Mouse (Mus musculus) intestine, embryonic 16.5 days (tissue): ENCODE measurements around the gene Osbp2. TPM values are rescaled to one million over a fixed set of nuclear protein-coding genes. Genes with fewer than 3 reads are reported as not detected.
"Not testable (repeated sequence)": the region's sequence is repeated elsewhere in the genome, so short reads cannot be mapped to it uniquely, and the experiment has no call there.

Experiments
- ATAC-seq: fragments of 200-750 bp; cut with Nextera tagmentation; 2 replicates; pipeline ENCODE4 v1.8.0; 2017; ENCODE audit warnings: moderate TSS enrichment, moderate library complexity
- H3K27ac ChIP-seq: fragments of 300-500 bp; sonication (generic); 2 replicates; pipeline ENCODE4 v1.5.1; 2014; ENCODE audit warnings: mild to moderate bottlenecking, low read length
- H3K27me3 ChIP-seq: fragments of 300-500 bp; sonication (generic); replicated peaks from 2 replicates; pipeline ENCODE4 v1.6.1; 2014; ENCODE audit warnings: low read length, control low read depth, mixed read lengths; ENCODE audit not compliant: control insufficient read depth, insufficient read depth
- H3K36me3 ChIP-seq: fragments of 300-500 bp; sonication (generic); 2 replicates; pipeline ENCODE4 v1.6.1; 2014; ENCODE audit warnings: low read length, control low read depth; ENCODE audit not compliant: control insufficient read depth, insufficient read depth
- H3K4me1 ChIP-seq: fragments of 300-500 bp; sonication (generic); 2 replicates; pipeline ENCODE4 v1.6.1; 2014; ENCODE audit warnings: low read length, control low read depth, mixed read lengths; ENCODE audit not compliant: control insufficient read depth, insufficient read depth
- H3K4me2 ChIP-seq: fragments of 300-500 bp; sonication (generic); 2 replicates; pipeline ENCODE4 v1.6.1; 2014; ENCODE audit warnings: low read depth, low read length, control low read depth
- H3K4me3 ChIP-seq: fragments of 300-500 bp; sonication (generic); 2 replicates; pipeline ENCODE4 v1.5.1; 2014; ENCODE audit warnings: mild to moderate bottlenecking, low read length
- H3K9ac ChIP-seq: fragments of 300-500 bp; sonication (generic); 2 replicates; pipeline ENCODE4 v1.6.1; 2014; ENCODE audit warnings: low read depth, low read length
- H3K9me3 ChIP-seq: fragments of 300-500 bp; sonication (generic); 2 replicates; pipeline ENCODE4 v1.6.1; 2016; ENCODE audit warnings: low read length, control low read depth; ENCODE audit not compliant: control insufficient read depth
- WGBS: fragments of 180-500 bp; shearing (Covaris S2); extraction: QIAGEN DNeasy Blood & Tissue Kit; methylation state at CpG from one replicate; pipeline ENCODE4 v1.1.7; 2014; 5-methylcytosine and 5-hydroxymethylcytosine counted together
- polyA plus RNA-seq: library from polyadenylated mRNA; unstranded; fragments of >200 nt; fragmentation: Nextera tagmentation; extraction: Ambion mirVana; gene quantifications from 2 replicates; pipeline ENCODE4 v1.2.1, GENCODE M21; 2015

Gene Osbp2
- 0.28 and 0.45 TPM in 2 replicates for polyA plus RNA-seq

GRCm38 (mm10) chr11:3863454-3864112 is at the start of gene Osbp2:
Gene Osbp2 (minus strand): TSS chr11:3863903.
- no peaks in the 10 kb centered on the region for H3K36me3 ChIP-seq
- 0 out of 2 replicates have a peak within 1 kb of the TSS, but pooled peaks have one; percentile 6 for H3K27ac ChIP-seq
- H3K9ac ChIP-seq = peak within 1 kb of the TSS; percentile 72
- peak within 1 kb of the TSS; percentile 94 for H3K4me2 ChIP-seq
- peak; percentile 93 for ATAC-seq
- 0 out of 2 replicates have a peak, but pooled peaks cover 3% of the 10 kb centered on the region for H3K27me3 ChIP-seq
- H3K4me1 ChIP-seq = peaks cover 6% of the 10 kb centered on the region; the same call in 1 of the 2 replicates
- H3K4me3 ChIP-seq = peak within 1 kb of the TSS; percentile 55
- no peaks in the 10 kb centered on the region for H3K9me3 ChIP-seq
- 4% methylated on average over 52 of the region's 58 CpGs for WGBS

GRCm38 (mm10) chr11:3912875-3913271 is 49.2 kb upstream of the Osbp2 start:
- no peaks in the 10 kb centered on the region for H3K36me3 ChIP-seq
- no peak overlapping the region for H3K27ac ChIP-seq
- 7% methylated on average over 16 of the region's 16 CpGs for WGBS
- H3K27me3 ChIP-seq = peaks cover 4% of the 10 kb centered on the region; the same call in 1 of the 2 replicates
- 0 out of 2 replicates have a peak, but pooled peaks have one; percentile 12 for ATAC-seq
- H3K4me2 ChIP-seq = peak overlapping the region; percentile 89
- peaks cover 13% of the 10 kb centered on the region for H3K4me1 ChIP-seq
- H3K4me3 ChIP-seq = peak overlapping the region; percentile 59
- H3K9me3 ChIP-seq = no peaks in the 10 kb centered on the region
- H3K9ac ChIP-seq = peak overlapping the region; percentile 67

- WGBS = 28% methylated on average over 19 of the region's 19 CpGs
- Histone ChIP-seq H3K27me3 (peaks cover 4% of the 10 kb centered on the region; the same call in 1 of the 2 replicates), H3K4me1 (peaks cover 13% of the 10 kb centered on the region), H3K27ac (no peak overlapping the region), H3K9me3 (no peaks in the 10 kb centered on the region), H3K9ac (peak overlapping the region; percentile 67; the same call in 1 of the 2 replicates), H3K4me2 (peak overlapping the region; percentile 89), H3K4me3 (peak overlapping the region; percentile 59), H3K36me3 (no peaks in the 10 kb centered on the region)
- no peak for ATAC-seq
Measured at GRCm38 (mm10) chr11:3912100-3912874, 48.6 kb upstream of the Osbp2 start.

GRCm38 (mm10) chr11:3911440-3911839 is 47.7 kb upstream of the Osbp2 start:
- WGBS = 90% methylated on average over 5 of the region's 6 CpGs
- H3K9me3 ChIP-seq, H3K36me3 ChIP-seq, H3K9ac ChIP-seq, H3K4me2 ChIP-seq, ATAC-seq, H3K27me3 ChIP-seq, H3K4me3 ChIP-seq, H3K27ac ChIP-seq: not testable (repeated sequence)
- peaks cover 13% of the 10 kb centered on the region for H3K4me1 ChIP-seq

- Histone ChIP-seq H3K9ac (no peak overlapping the region), H3K4me1 (peaks cover 13% of the 10 kb centered on the region), H3K4me2 (no peak overlapping the region), H3K9me3 (no peaks in the 10 kb centered on the region), H3K4me3 (no peak overlapping the region), H3K27me3 (peaks cover 4% of the 10 kb centered on the region; the same call in 1 of the 2 replicates), H3K36me3 (no peaks in the 10 kb centered on the region), H3K27ac (no peak overlapping the region)
- 72% methylated on average over 5 of the region's 5 CpGs for WGBS
- ATAC-seq = no peak
Measured at GRCm38 (mm10) chr11:3910513-3911310, 47.0 kb upstream of the Osbp2 start.

GRCm38 (mm10) chr11:3909236-3909635 is 45.5 kb upstream of the Osbp2 start:
- Histone ChIP-seq H3K4me1 (peaks cover 13% of the 10 kb centered on the region), H3K27me3 (peaks cover 4% of the 10 kb centered on the region; the same call in 1 of the 2 replicates), H3K36me3 (no peaks in the 10 kb centered on the region), H3K4me2 (no peak overlapping the region), H3K27ac (no peak overlapping the region), H3K9ac (no peak overlapping the region), H3K4me3 (no peak overlapping the region), H3K9me3 (no peaks in the 10 kb centered on the region)
- ATAC-seq = no peak
- 85% methylated on average over 4 of the region's 4 CpGs for WGBS

GRCm38 (mm10) chr11:3905446-3905845 is 41.7 kb upstream of the Osbp2 start:
- H3K9ac ChIP-seq = no peak overlapping the region
- no peaks in the 10 kb centered on the region for H3K27me3 ChIP-seq
- no peaks in the 10 kb centered on the region for H3K36me3 ChIP-seq
- ATAC-seq = no peak
- 76% methylated on average over 1 of the region's 1 CpGs for WGBS
- H3K27ac ChIP-seq = no peak overlapping the region
- no peaks in the 10 kb centered on the region for H3K4me1 ChIP-seq
- H3K4me3 ChIP-seq = no peak overlapping the region
- no peak overlapping the region for H3K4me2 ChIP-seq
- no peaks in the 10 kb centered on the region for H3K9me3 ChIP-seq

GRCm38 (mm10) chr11:3904673-3905072 is 41.0 kb upstream of the Osbp2 start:
- Histone ChIP-seq H3K4me3 (no peak overlapping the region), H3K9ac (no peak overlapping the region), H3K9me3 (no peaks in the 10 kb centered on the region), H3K27me3 (no peaks in the 10 kb centered on the region), H3K36me3 (no peaks in the 10 kb centered on the region), H3K4me2 (no peak overlapping the region), H3K4me1 (no peaks in the 10 kb centered on the region), H3K27ac (no peak overlapping the region)
- WGBS = 80% methylated on average over 6 of the region's 6 CpGs
- ATAC-seq = no peak

- no peak overlapping the region for H3K9ac ChIP-seq
- ATAC-seq = no peak
- no peaks in the 10 kb centered on the region; the same call in 1 of the 2 replicates for H3K36me3 ChIP-seq
- H3K4me3 ChIP-seq = no peak overlapping the region
- H3K9me3 ChIP-seq = no peaks in the 10 kb centered on the region
- no peak overlapping the region for H3K27ac ChIP-seq
- H3K4me2 ChIP-seq = no peak overlapping the region
- H3K4me1 ChIP-seq = no peaks in the 10 kb centered on the region
- WGBS = 83% methylated on average over 5 of the region's 5 CpGs
- H3K27me3 ChIP-seq = no peaks in the 10 kb centered on the region
Measured at GRCm38 (mm10) chr11:3903046-3903445, 39.3 kb upstream of the Osbp2 start.
